Mouse (Mus musculus) lung, adult 2 months (tissue): ENCODE data around the gene Col4a3.

Experiments used
- CTCF ChIP-seq: fragments of 200-500 bp; IDR thresholded peaks from 2 replicates; pipeline ENCODE4 v1.5.1; 2011; ENCODE audit warnings: mild to moderate bottlenecking, low read length, control low read depth; ENCODE audit not compliant: insufficient read depth
- POLR2A ChIP-seq: fragments of 200-500 bp; IDR thresholded peaks from 2 replicates; pipeline ENCODE4 v1.6.1; 2011; ENCODE audit warnings: low read depth, mild to moderate bottlenecking, control low read depth, low read length, borderline replicate concordance; ENCODE audit errors: extremely low read depth

GRCm38 (mm10) chr1:82603198-82603950 is 16.7 kb downstream of the Col4a3 start:
- TF ChIP-seq CTCF (no peak), POLR2A (no peak)
